Mouse (Mus musculus) ES-Bruce4 (cell line): ENCODE data around the gene Hadhb.

ENCODE experiments used
- CTCF ChIP-seq: IDR thresholded peaks from one replicate; pipeline ENCODE4 v1.8.1; 2011; ENCODE audit warnings: low read depth, low read length
- EP300 ChIP-seq: IDR thresholded peaks from 2 replicates; pipeline ENCODE4 v1.6.1; 2011; ENCODE audit warnings: low read depth, low read length; ENCODE audit not compliant: insufficient read depth

DNA sequence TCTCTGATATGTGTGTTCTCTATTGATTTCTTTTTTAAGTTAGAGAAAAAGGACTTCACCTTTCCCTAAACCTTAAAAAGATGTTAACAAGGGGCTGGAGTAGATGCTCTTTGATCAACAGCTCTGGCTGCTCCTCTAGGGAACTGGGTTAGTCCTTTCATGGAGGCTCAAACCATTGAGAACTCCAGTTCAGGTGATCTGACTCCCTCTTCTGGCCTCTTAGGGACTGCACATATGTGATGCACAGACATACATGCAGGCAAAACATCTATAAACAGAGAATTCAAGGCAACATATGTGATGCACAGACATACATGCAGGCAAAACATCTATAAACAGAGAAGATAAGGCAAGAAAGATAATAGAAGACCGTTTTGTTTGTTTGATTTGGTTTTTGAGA is 37.4 kb downstream of the Hadhb start:
- no peak for TF ChIP-seq EP300
- TF ChIP-seq CTCF, result no peak
